Mouse (Mus musculus): Measurements from ENCODE around the gene S100a5.

S100a5 gene

GRCm38 (mm10) chr3:90600458-90601195 is 7.7 kb upstream of the S100a5 start:
- no peak for DNase-seq

DNA sequence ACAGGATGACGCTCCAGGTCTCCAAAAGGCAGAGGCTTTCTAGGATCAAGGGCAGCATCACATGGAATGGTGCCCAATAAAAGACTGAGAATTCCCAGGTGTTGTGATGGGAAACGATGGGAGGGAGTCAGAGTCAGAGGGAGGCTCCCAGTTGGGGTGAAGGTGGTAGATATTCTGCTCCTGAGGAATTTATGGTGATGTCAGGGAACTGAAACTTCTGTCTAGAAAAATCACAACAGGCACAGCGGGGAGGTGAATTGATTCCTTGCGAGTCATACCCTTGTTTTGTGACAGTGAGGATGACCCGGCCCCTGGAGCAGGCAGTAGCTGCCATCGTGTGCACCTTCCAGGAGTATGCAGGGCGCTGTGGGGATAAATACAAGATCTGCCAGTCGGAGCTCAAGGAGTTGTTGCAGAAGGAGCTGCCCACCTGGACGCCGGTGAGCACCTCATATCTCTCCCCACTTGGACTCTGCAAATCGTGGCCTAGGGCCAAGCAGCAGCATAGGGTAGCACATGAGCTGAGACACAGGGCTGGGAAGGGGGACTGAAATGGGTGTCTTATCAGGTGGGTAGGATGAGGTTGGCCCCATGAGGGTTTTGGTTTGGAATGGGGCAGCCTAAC is 6.7 kb upstream of the S100a5 start, which contains the start of gene Gm42674:
Gene Gm42674, plus strand, starts transcription at position 419 of the 625 bp plus-strand sequence.
- DNase-seq: no peak

DNA sequence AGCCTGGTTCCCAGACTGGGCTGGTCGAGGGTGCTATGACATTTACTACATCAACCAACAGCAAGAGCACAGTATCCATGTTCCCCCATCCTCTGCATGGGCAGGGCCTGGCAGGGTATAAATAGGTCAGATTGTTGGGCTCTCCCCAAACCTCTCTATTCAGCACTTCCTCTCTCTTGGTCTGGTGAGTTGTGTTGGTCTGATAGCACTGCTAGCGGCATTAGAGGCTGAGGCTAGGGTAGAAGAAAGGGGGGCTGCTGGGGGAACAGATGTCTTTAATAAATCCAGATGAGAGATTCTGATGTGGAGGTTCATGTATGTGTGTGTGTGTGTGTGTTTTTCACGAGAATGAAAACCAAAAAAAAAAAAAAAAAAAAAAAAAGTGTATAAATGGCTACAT is 4.7 kb upstream of the S100a5 start, which contains the start of gene S100a4:
Gene S100a4, plus strand, starts transcription at position 149 of the 400 bp plus-strand sequence.
- DNase-seq: no peak

GRCm38 (mm10) chr3:90604416-90604815 is 3.9 kb upstream of the S100a5 start:
- peak; percentile 54 to 62 for DNase-seq

GRCm38 (mm10) chr3:90605049-90605448 is 3.3 kb upstream of the S100a5 start:
- DNase-seq: no peak

GRCm38 (mm10) chr3:90605736-90606135 is 2.6 kb upstream of the S100a5 start:
- no peak for DNase-seq

GRCm38 (mm10) chr3:90606185-90606584 is 2.1 kb upstream of the S100a5 start:
- DNase-seq: no peak

DNA sequence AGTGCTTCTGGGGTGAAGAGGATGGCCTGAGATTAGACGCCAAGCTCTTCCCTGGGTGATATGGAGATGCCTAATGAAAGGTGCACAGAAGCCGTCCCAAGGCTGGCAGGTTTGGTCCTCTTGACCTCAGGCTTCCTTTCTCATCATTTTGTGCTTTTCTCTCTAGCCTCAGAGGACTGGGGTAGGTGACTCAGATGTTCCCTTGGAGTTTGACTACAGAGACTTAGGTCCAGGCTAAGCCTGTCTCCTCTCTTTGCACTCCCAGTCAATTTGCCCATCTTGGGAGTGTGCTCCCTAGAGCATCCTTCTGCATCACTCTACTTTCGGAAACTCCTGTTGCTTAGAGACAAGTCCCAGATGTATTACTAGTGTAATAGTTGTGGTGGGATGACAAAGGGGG is 962 bp upstream of the S100a5 start:
- DNase-seq: no peak

GRCm38 (mm10) chr3:90609102-90609501 is 779 bp downstream of the S100a5 start:
- DNase-seq: no peak

- DNase-seq: no peak
Observed at GRCm38 (mm10) chr3:90611494-90611893, 3.2 kb downstream of the S100a5 start.

DNA sequence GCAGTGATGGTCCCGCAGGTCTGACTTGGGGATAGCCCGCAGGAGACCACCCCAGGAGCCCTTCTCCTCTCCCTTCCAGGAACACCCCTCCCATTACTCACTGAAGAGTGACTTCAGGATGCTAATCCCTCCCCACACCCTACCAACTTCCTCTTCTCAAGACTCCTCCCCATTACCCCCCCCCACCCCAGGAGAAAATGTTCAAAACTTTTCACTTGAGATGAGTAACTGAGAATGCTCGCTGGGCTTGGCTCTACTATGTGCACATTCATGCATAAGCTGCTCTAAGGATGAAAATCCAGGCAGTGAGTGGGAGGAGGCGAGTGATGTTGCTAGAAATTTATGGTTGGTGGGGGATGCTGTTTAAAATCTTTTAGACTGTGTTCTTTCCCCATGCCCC is 3.7 kb downstream of the S100a5 start:
- no peak for DNase-seq

- peak; percentile 41 to 50 for DNase-seq
Observed at GRCm38 (mm10) chr3:90612728-90613291, 4.5 kb downstream of the S100a5 start, which contains the start of gene S100a6. Gene S100a6, plus strand, starts transcription at chr3:90612882.

- no peak for DNase-seq
Observed at GRCm38 (mm10) chr3:90613461-90614147, 5.3 kb downstream of the S100a5 start.

GRCm38 (mm10) chr3:90614148-90614530 is 5.8 kb downstream of the S100a5 start:
- no peak for DNase-seq

DNA sequence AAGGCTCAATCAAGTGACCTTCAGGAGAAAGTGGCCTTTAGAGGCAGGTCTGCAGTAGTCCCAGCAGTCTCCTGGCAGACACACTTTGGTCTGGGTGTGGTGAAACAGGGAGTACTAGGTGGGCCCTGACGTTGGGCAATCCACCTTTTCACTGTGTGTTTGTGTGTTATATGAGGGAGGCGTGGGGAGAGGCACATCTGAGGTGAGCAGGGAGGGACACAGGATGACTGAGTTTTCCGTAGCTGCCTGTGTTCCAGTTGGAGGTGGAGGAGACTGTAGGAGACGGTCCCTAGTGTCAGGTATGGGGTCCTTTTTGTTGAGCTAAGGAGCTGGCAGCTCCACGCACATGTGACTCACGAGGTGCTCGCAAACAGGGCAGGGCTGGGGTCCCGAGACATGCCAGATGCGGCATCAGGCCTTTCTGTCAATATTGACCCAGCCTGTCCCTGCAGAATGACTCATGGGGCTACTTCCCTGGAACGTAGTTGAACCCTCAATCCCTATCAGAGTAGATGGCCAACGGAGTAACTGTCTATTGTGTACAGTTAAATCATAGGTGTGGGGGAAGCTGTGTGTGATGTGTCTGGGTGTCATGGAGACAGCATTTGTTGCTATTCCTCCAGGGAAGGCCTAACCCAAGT is 6.4 kb downstream of the S100a5 start:
- DNase-seq: no peak

DNA sequence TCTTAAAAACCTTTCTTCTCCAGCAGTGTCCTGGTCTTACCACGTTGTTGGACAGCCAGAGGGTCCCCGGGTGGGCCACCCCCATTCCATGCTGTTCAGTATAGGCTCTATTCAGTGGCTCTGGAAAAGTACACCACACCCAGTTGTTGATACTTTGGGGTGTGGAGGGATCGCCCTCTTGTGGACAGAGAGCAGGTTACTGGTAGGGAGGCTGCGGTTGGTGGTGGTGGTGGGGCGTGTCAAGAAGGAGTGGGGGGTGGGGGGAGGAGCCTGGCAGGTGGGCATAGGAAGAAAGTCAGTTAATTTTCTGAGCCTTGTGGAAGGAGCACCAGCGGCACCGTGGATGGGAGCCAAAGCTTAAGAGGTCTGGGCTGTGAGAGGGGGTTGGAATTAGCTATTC is 7.1 kb downstream of the S100a5 start:
- DNase-seq: peak; percentile 70 to 71

GRCm38 (mm10) chr3:90615911-90616310 is 7.6 kb downstream of the S100a5 start:
- DNase-seq: no peak

DNA sequence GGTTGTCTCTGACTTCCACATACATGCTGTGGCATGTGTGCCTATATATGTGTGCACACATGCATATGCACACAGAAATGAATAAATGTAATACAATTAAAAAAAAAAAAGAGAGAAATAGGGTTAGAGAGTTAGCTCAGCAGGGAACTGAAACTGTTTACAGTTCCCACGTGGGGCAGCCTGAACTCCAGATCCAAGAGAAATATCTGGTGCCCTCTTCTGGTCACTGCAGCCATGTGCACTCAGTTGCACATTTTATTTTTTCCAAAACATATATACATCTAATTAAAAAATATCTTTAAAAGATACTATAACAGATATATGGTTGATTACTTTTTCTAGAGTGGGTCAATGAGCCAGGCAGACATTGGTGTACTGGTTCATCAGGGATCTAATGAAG is 9.3 kb downstream of the S100a5 start:
- DNase-seq: no peak

- DNase-seq: no peak
Observed at GRCm38 (mm10) chr3:90621552-90621951, 13.2 kb downstream of the S100a5 start.

DNA sequence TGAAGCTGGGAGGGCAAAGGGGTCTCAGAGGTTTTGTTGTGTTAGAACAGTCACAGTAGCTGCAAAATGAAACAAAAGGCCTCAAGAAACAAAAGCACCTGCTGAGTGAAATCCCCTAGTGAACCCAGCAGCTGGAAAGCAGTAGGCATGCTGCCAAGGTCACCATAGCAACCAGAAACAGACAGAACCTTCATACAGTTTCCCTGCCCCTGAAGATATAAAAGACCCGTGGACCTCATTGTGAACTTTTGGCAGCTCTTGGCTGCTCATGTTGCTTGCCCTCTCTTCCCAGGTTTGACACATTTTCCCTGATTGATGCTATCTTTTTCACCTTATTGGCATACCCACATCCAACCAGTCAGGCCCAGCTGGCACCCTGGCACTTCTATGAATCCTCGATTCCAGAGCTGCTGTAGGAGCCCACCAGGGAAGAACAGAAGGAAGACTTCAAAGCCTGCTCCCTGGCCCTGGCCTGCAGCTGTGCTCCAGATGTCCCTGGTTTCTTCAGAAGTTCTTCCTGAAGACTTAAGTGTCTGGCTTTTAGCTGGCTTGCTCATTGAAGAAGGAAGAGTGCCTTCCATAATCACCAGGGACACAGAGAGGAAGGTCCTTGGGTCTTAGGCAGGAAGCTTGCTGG is 15.2 kb downstream of the S100a5 start:
- DNase-seq: peak in 1 of 2 experiments; percentile 42

GRCm38 (mm10) chr3:90625496-90625895 is 17.2 kb downstream of the S100a5 start:
- no peak for DNase-seq

DNA sequence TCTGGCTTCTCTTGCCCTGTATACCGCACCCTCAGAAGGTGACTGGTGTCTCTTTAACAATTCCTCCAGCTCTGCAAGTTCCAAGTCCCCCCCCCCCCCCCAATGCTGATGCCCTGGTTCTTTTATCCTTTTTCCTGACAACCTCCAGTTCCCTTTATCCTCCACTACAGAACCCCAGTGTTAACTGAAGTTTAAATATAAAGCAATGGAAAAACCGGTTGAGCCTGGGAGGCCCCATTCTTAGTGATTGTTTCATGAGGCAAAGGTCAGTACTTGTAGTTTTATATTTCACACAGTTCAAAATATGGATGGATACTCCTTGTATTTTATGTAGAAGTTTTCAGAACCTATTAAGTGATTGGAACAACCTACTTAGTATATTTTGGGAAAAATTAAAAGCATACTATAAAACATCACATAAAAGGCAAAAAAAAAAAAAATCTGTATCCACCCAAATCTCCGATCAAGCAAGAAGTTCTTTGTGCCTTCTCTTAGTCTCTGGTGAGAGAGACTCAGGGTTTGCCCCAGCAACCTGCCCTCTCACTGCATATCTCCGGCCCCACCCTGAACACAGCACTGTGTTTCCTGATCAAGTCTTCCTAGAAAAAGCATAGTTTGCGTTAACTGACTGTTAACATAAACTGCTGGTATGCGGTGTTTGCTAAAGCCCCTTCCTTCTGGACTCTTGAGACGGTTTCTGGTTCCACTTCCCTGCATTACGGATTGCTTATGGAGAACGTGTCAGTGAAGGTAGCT is 18.1 kb downstream of the S100a5 start:
- DNase-seq: no peak

Data from kidney, adult 8-10 months (tissue).